Mouse (Mus musculus) ovary, adult 10 weeks (tissue): ENCODE results near the gene Tifab. TPM values are rescaled to one million over a fixed set of nuclear protein-coding genes. Genes with fewer than 3 reads are reported as not detected.

Experiments
- polyA plus RNA-seq: library from polyadenylated mRNA; stranded (reverse); fragments of 350-450 nt; fragmentation: Illumina TruSeq; extraction: RNeasy Lipid Tissue Mini Kit (QIAGEN cat#74804); gene quantifications from one replicate; pipeline ENCODE4 v1.2.3, GENCODE M21; 2014

Tifab gene
- polyA plus RNA-seq, result 1.0 TPM

DNA sequence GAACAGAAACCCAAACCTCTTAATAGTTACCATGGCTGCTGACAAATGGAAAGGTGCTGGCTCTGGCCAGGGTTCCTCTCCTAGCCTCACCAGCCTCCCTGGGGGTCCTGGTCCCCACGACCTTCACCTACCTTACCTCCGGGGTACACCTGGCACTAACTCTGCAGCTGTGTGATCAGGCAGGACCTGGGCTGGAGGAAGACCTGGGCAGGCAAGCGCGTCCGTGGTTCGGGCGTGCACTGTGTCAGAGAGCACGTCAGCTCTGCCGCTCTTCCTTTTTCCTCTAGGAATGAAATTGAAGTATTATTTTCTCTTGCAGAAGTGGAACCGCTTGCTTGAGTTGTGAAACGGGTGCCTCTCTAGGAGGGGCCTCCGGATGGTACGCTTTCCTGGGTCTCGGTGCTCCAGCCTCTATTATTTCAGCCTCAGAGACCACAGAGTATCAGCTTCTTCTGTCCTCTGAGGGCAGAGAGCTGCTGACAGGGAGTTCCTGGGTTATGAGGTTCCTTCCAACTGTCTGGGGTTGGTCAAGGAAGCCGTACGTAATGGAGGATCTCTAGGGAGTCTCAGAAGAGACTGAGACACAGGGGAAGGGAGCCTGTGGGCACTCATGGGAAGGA lies at the start of gene Tifab:
Gene Tifab, minus strand, starts transcription at position 470 of the 620 bp plus-strand sequence.

GRCm38 (mm10) chr13:56136200-56136599 lies 42.5 kb downstream of the Tifab start, which contains the start of gene H2afy:
TSS of gene H2afy (minus strand) at chr13:56136361.

Other genes starting within 250 kb of the Tifab start
- gene H2afy, start 42.5 kb downstream of the Tifab start, polyA plus RNA-seq, result 23.9 TPM
- not detected for gene Neurog1, start 73.3 kb upstream of the Tifab start, polyA plus RNA-seq
- gene Cxcl14, start 117.7 kb upstream of the Tifab start, polyA plus RNA-seq, result 48.8 TPM
- gene Gm3045, start 247.7 kb upstream of the Tifab start, polyA plus RNA-seq, result not detected